Mouse (Mus musculus): ENCODE results near the gene Oprm1. TPM values are rescaled to one million over a fixed set of nuclear protein-coding genes. Genes with fewer than 3 reads are reported as not detected.

Gene Oprm1
- total and polyA plus RNA-seq, 3 experiments: 0.05 TPM; not detected in 2

DNA sequence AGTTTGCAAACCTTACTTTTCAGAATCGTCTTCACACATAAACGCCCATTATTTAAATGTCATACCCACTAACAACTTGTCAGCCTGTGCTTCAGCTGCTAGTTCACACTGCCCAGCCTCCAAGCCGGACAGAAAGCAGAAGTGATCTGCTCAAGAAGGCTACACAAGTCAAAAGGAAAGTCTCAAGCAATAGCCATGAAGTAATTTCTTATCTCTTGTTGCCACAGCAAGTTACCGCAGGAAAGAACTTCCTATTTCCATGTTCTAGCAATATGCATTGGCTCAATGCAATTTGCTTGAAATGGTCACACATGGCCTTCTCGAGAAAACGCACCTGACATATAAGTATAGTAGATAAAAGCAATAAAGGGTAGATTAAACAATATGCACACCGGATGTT lies 304.7 kb downstream of the Oprm1 start:
- Histone ChIP-seq H3K36me3 (replicated peaks) (no peaks in the 10 kb centered on the region), H3K4me1 (ENCODE audit: insufficient read depth, low read depth, low read length) (no peaks in the 10 kb centered on the region), H3K27me3 (ENCODE audit: insufficient read depth, low read length) (no peaks in the 10 kb centered on the region), H3K4me3 (ENCODE audit: low read depth, low read length) (no peak overlapping the region), H3K9me3 (replicated peaks) (no peaks in the 10 kb centered on the region)
- DNase-seq (ENCODE audit: low spot score): no peak
- ATAC-seq (ENCODE audit: extremely low read depth, insufficient number of reproducible peaks, low FRiP score, poor library complexity, severe bottlenecking): no peak
- no peak for TF ChIP-seq TAL1 (conservative IDR thresholded peaks at IDR 0.05; ENCODE audit: low read depth, low read length)
- TF ChIP-seq POLR2AphosphoS5 (IDR thresholded peaks at IDR 0.05; ENCODE audit: insufficient replicate concordance, low read depth, low read length): no peak
- TF ChIP-seq GATA2 (IDR thresholded peaks at IDR 0.05; ENCODE audit: borderline replicate concordance, low read depth, low read length): no peak
- no peak for TF ChIP-seq GATA1 (IDR thresholded peaks at IDR 0.05; ENCODE audit: borderline replicate concordance, low read length)
- TF ChIP-seq CTCF (IDR thresholded peaks at IDR 0.05; ENCODE audit: low read depth, low read length): no peak

DNA sequence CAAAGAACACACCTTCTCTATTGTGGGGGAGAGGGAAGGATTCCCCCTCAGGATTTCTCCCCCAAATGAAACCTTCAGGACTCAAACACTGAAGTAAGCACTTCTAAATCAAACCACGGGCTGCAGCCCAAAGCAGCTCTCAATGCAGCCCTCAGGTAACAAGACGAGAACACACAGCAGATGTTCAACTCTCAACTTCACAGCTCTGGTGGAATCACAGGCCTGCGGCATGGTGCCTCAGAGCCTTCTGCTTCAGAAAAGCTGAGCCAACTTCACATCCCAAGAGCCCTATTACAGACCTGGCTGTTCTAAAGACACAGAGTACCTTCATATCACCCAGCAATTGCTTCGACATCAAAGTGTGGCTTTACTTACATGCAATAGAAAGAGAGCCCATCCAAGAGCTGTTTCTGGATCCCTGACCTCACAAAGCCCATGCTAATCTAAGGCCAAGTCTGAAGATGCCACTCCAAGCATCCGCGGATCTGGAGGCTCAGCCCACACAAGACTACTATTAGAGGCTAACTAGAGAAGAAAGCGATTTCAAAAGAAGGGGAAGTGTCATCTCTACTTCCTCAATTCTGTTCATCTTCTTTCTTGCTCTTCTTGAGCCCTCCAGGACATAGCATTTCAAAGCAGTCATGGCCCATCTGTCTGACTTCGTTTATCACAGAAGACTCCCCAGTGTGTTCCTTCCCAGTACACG lies 305.6 kb downstream of the Oprm1 start:
- no peak overlapping the region for H3K4me3 ChIP-seq (ENCODE audit: low read depth, low read length)
- no peaks in the 10 kb centered on the region for H3K9me3 ChIP-seq (replicated peaks)
- DNase-seq (ENCODE audit: low spot score) (no peak), ATAC-seq (ENCODE audit: extremely low read depth, insufficient number of reproducible peaks, low FRiP score, poor library complexity, severe bottlenecking) (no peak)
- H3K36me3 ChIP-seq (replicated peaks): no peaks in the 10 kb centered on the region
- no peaks in the 10 kb centered on the region for H3K4me1 ChIP-seq (ENCODE audit: insufficient read depth, low read depth, low read length)
- H3K27me3 ChIP-seq (ENCODE audit: insufficient read depth, low read length): no peaks in the 10 kb centered on the region
- TF ChIP-seq GATA1 (IDR thresholded peaks at IDR 0.05; ENCODE audit: borderline replicate concordance, low read length) (no peak), GATA2 (IDR thresholded peaks at IDR 0.05; ENCODE audit: borderline replicate concordance, low read depth, low read length) (no peak), POLR2AphosphoS5 (IDR thresholded peaks at IDR 0.05; ENCODE audit: insufficient replicate concordance, low read depth, low read length) (no peak)

DNA sequence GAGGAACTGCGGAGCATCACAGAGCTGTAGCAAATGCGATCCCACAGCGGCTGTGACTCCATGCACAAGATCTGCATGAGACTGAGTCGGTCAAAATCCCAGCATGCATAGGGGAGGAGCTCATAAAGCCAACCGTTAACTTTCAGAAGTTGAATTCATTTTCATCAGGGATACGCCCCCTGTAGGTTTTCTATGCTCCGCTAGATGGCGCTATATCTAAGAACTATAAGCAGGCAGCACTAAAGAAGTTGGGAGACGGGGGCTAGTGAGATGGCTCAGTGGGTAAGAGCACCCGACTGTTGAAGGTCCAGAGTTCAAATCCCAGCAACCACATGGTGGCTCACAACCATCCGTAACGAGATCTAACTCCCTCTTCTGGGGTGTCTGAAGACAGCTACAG lies 310.3 kb downstream of the Oprm1 start:
- TF ChIP-seq TAL1 (conservative IDR thresholded peaks at IDR 0.05; ENCODE audit: low read depth, low read length) (no peak), GATA2 (IDR thresholded peaks at IDR 0.05; ENCODE audit: borderline replicate concordance, low read depth, low read length) (no peak), CTCF (IDR thresholded peaks at IDR 0.05; ENCODE audit: low read depth, low read length) (no peak), GATA1 (IDR thresholded peaks at IDR 0.05; ENCODE audit: borderline replicate concordance, low read length) (no peak), POLR2AphosphoS5 (IDR thresholded peaks at IDR 0.05; ENCODE audit: insufficient replicate concordance, low read depth, low read length) (no peak)
- Histone ChIP-seq H3K4me3 (ENCODE audit: low read depth, low read length) (no peak overlapping the region), H3K36me3 (replicated peaks) (no peaks in the 10 kb centered on the region), H3K27me3 (ENCODE audit: insufficient read depth, low read length) (no peaks in the 10 kb centered on the region), H3K4me1 (ENCODE audit: insufficient read depth, low read depth, low read length) (no peaks in the 10 kb centered on the region), H3K9me3 (replicated peaks) (no peaks in the 10 kb centered on the region)
- ATAC-seq (ENCODE audit: extremely low read depth, insufficient number of reproducible peaks, low FRiP score, poor library complexity, severe bottlenecking): no peak
- no peak for DNase-seq (ENCODE audit: low spot score)

DNA sequence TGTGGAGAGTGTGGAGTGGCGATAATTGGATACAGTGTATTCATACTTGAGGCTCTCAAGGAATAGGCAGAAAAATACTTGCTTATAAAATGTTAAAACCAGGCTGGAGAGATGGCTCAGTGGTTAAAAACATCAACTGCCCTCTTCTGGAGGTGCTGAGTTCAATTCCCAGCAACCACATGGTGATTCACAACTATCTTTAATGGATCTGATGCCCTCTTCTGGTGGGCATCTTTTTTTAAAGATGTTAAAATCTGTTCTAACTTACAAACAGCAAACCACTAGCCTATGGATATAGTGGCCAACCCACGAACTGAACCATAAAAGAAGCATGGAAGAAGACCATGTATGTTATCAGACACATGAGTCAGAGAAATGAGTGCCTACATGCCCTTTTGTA lies 310.8 kb downstream of the Oprm1 start:
- H3K27me3 ChIP-seq (ENCODE audit: insufficient read depth, low read length): no peaks in the 10 kb centered on the region
- H3K4me1 ChIP-seq (ENCODE audit: insufficient read depth, low read depth, low read length): no peaks in the 10 kb centered on the region
- DNase-seq (ENCODE audit: low spot score) (no peak), ATAC-seq (ENCODE audit: extremely low read depth, insufficient number of reproducible peaks, low FRiP score, poor library complexity, severe bottlenecking) (no peak)
- no peak for TF ChIP-seq POLR2AphosphoS5 (IDR thresholded peaks at IDR 0.05; ENCODE audit: insufficient replicate concordance, low read depth, low read length)
- TF ChIP-seq TAL1 (conservative IDR thresholded peaks at IDR 0.05; ENCODE audit: low read depth, low read length): no peak
- TF ChIP-seq GATA1 (IDR thresholded peaks at IDR 0.05; ENCODE audit: borderline replicate concordance, low read length): no peak
- no peak for TF ChIP-seq CTCF (IDR thresholded peaks at IDR 0.05; ENCODE audit: low read depth, low read length)
- TF ChIP-seq GATA2 (IDR thresholded peaks at IDR 0.05; ENCODE audit: borderline replicate concordance, low read depth, low read length): no peak
- H3K36me3 ChIP-seq (replicated peaks): no peaks in the 10 kb centered on the region
- no peaks in the 10 kb centered on the region for H3K9me3 ChIP-seq (replicated peaks)
- no peak overlapping the region for H3K4me3 ChIP-seq (ENCODE audit: low read depth, low read length)

DNA sequence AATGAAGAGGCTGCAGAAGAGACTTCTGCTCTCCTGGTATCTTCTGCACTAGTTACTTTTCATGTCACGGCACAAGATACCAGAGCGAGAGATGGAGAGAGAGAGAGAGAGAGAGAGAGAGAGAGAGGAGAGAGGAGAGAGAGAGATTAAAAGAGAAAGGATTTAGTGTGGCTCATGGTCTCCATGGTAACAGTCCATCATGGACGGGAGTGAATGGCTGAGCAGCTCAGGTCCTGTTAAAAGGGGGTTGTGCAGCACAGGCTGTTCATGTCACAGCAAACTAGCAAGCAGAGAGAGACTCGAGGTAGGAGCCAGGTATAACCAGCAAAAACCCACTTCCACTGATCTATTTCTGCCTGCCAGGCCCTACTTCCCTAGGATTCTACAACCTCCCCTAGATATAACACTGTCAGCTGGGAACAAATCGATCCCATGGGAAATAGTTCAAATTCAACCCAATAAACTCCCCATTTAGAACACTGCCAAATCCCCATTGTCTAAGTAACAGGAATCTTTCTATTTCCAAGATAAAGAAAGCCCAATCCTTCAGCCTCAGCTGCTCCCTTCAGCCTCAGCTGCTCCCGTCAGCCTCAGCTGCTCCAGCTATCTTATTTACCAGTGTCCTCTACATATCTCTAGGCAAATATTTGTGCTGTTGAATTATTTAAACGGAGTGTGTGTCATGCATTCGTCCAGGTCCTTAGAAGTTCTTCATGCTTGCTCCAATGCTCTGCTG lies 312.0 kb downstream of the Oprm1 start:
- DNase-seq (ENCODE audit: low spot score) (no peak), ATAC-seq (ENCODE audit: extremely low read depth, insufficient number of reproducible peaks, low FRiP score, poor library complexity, severe bottlenecking) (no peak)
- Histone ChIP-seq H3K4me3 (ENCODE audit: low read depth, low read length) (no peak overlapping the region), H3K36me3 (replicated peaks) (no peaks in the 10 kb centered on the region), H3K9me3 (replicated peaks) (no peaks in the 10 kb centered on the region), H3K27me3 (ENCODE audit: insufficient read depth, low read length) (no peaks in the 10 kb centered on the region), H3K4me1 (ENCODE audit: insufficient read depth, low read depth, low read length) (no peaks in the 10 kb centered on the region)
- TF ChIP-seq GATA1 (IDR thresholded peaks at IDR 0.05; ENCODE audit: borderline replicate concordance, low read length) (no peak), CTCF (IDR thresholded peaks at IDR 0.05; ENCODE audit: low read depth, low read length) (no peak), GATA2 (IDR thresholded peaks at IDR 0.05; ENCODE audit: borderline replicate concordance, low read depth, low read length) (no peak), POLR2AphosphoS5 (IDR thresholded peaks at IDR 0.05; ENCODE audit: insufficient replicate concordance, low read depth, low read length) (no peak), TAL1 (conservative IDR thresholded peaks at IDR 0.05; ENCODE audit: low read depth, low read length) (no peak)

- TF ChIP-seq TAL1 (conservative IDR thresholded peaks at IDR 0.05; ENCODE audit: low read depth, low read length): no peak
- no peak for TF ChIP-seq CTCF (IDR thresholded peaks at IDR 0.05; ENCODE audit: low read depth, low read length)
- TF ChIP-seq POLR2AphosphoS5 (IDR thresholded peaks at IDR 0.05; ENCODE audit: insufficient replicate concordance, low read depth, low read length): no peak
- TF ChIP-seq GATA1 (IDR thresholded peaks at IDR 0.05; ENCODE audit: borderline replicate concordance, low read length): no peak
- no peak for TF ChIP-seq GATA2 (IDR thresholded peaks at IDR 0.05; ENCODE audit: borderline replicate concordance, low read depth, low read length)
- Histone ChIP-seq H3K9me3 (replicated peaks) (no peaks in the 10 kb centered on the region), H3K4me1 (ENCODE audit: insufficient read depth, low read depth, low read length) (no peaks in the 10 kb centered on the region), H3K36me3 (replicated peaks) (no peaks in the 10 kb centered on the region), H3K4me3 (ENCODE audit: low read depth, low read length) (no peak overlapping the region), H3K27me3 (ENCODE audit: insufficient read depth, low read length) (no peaks in the 10 kb centered on the region)
- ATAC-seq (ENCODE audit: extremely low read depth, insufficient number of reproducible peaks, low FRiP score, poor library complexity, severe bottlenecking): no peak
- DNase-seq (ENCODE audit: low spot score): no peak
These were observed 312.6 kb downstream of the Oprm1 start for GRCm38 (mm10) chr10:7070924-7071323.

All from G1E (cell line).